Mouse (Mus musculus): ENCODE measurements around the gene Gm3371. TPM values are rescaled to one million over a fixed set of nuclear protein-coding genes. Genes with fewer than 3 reads are reported as not detected.
"Not testable (repeated sequence)": the region's sequence is repeated elsewhere in the genome, so short reads cannot be mapped to it uniquely, and the experiment has no call there.

Gene Gm3371
- polyA plus RNA-seq (2014; fragmentation: Nextera tagmentation; extraction: Ambion mirVana) = not detected in 2 replicates

DNA sequence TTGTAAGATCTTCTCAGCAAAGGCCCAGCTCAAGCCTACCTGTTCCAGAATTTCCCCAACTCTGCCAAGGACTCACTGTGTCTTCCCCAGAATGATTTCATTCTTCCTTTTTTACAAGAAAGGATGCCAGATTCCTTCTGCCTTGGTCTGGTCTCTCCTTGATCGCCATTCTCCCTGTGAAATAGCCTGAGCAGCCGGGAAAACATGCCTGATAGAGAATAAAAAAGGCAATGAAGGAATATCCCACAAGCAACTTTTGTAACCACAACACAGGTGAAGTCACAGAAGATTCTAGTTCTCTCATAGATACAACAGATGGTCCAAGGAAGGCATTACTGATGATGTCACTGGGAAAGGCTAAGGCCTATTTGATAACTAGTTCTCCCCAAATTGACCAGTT, at the start of gene Gm3371:
Gene Gm3371, minus strand, starts transcription at position 101 of the 400 bp plus-strand sequence.
- H3K4me2 ChIP-seq (ENCODE audit: low read length); ATAC-seq (replicated peaks; ENCODE audit: low FRiP score, low TSS enrichment, low read depth); H3K9me3 ChIP-seq (ENCODE audit: control insufficient read depth, low read length); H3K4me1 ChIP-seq (replicated peaks; ENCODE audit: control insufficient read depth, insufficient read depth, low read length); H3K36me3 ChIP-seq (ENCODE audit: control insufficient read depth, insufficient read depth, low read length); H3K9ac ChIP-seq (ENCODE audit: low read length); H3K4me3 ChIP-seq (ENCODE audit: low read depth, low read length); H3K27ac ChIP-seq (ENCODE audit: low read depth); H3K27me3 ChIP-seq (replicated peaks; ENCODE audit: control insufficient read depth, insufficient read depth, low read length); DNase-seq (ENCODE audit: low spot score): not testable (repeated sequence)
- no CpG with 5 or more reads among the region's 2 CpGs for WGBS

DNA sequence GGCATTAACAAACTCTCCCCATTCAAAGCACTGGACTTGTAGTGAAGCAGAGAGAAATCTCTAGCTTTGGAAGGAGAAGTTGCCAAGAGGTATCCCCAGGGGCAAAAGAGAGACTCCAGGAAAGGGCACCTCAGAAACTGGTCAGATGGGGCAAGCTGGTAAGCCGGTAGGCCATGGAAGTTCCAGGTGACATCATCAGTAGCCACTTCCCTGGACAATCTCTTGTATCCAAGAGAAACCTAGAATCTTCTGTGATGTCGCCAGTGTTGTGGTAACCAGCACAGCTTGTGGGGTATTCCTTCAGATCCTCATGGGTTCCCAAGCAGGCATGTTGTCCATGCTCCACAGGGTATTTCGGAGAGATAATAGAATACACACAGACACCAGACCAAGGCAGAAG, 22.8 kb upstream of the Gm3371 start, which contains the start of gene Gm8232:
Gene Gm8232, plus strand, starts transcription at position 301 of the 400 bp plus-strand sequence.
- not testable (repeated sequence) for H3K4me1 ChIP-seq (replicated peaks; ENCODE audit: control insufficient read depth, insufficient read depth, low read length); ATAC-seq (replicated peaks; ENCODE audit: low FRiP score, low TSS enrichment, low read depth); H3K4me3 ChIP-seq (ENCODE audit: low read depth, low read length); H3K4me2 ChIP-seq (ENCODE audit: low read length); H3K36me3 ChIP-seq (ENCODE audit: control insufficient read depth, insufficient read depth, low read length); H3K27ac ChIP-seq (ENCODE audit: low read depth); H3K9ac ChIP-seq (ENCODE audit: low read length); H3K9me3 ChIP-seq (ENCODE audit: control insufficient read depth, low read length); H3K27me3 ChIP-seq (replicated peaks; ENCODE audit: control insufficient read depth, insufficient read depth, low read length); DNase-seq (ENCODE audit: low spot score)
- WGBS = 90% methylated on average over 3 of the region's 3 CpGs

DNA sequence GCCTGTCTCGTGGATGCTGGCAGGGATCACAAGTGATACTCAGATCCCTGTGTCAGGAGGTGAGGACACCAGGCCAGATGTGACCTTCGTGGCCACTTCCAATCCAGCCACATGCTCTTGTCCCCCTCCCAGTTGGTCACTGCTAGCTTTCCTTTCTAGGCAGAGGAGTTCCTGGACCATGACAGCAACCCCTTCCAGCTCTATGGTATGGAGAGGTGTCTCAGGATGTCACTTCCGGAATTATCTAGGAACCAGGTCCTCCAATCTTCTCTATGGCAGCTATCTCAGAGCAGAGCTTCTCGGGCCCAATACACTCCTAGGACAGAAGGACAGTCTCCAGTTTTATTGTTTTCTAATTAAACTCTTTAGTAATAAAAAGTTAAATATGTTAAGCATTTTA, 26.3 kb downstream of the Gm3371 start:
- H3K9ac ChIP-seq (ENCODE audit: low read length); H3K4me3 ChIP-seq (ENCODE audit: low read depth, low read length); H3K4me1 ChIP-seq (replicated peaks; ENCODE audit: control insufficient read depth, insufficient read depth, low read length); ATAC-seq (replicated peaks; ENCODE audit: low FRiP score, low TSS enrichment, low read depth); DNase-seq (ENCODE audit: low spot score); H3K36me3 ChIP-seq (ENCODE audit: control insufficient read depth, insufficient read depth, low read length); H3K9me3 ChIP-seq (ENCODE audit: control insufficient read depth, low read length); H3K27me3 ChIP-seq (replicated peaks; ENCODE audit: control insufficient read depth, insufficient read depth, low read length); H3K27ac ChIP-seq (ENCODE audit: low read depth); H3K4me2 ChIP-seq (ENCODE audit: low read length): not testable (repeated sequence)
- WGBS = 77% methylated on average over 4 of the region's 4 CpGs

DNA sequence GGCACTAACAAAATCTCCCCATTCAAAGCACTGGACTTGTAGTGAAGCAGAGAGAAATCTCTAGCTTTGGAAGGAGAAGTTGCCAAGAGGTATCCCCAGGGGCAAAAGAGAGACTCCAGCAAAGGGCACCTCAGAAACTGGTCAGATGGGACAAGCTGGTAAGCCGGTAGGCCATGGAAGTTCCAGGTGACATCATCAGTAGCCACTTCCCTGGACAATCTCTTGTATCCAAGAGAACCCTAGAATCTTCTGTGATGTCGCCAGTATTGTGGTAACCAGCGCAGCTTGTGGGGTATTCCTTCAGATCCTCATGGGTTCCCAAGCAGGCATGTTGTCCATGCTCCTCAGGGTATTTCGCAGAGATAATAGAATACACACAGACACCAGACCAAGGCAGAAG, 45.4 kb downstream of the Gm3371 start, which contains the start of gene Gm8229:
Gene Gm8229, plus strand, starts transcription at position 301 of the 400 bp plus-strand sequence.
- H3K9ac ChIP-seq (ENCODE audit: low read length); H3K27me3 ChIP-seq (replicated peaks; ENCODE audit: control insufficient read depth, insufficient read depth, low read length); DNase-seq (ENCODE audit: low spot score); ATAC-seq (replicated peaks; ENCODE audit: low FRiP score, low TSS enrichment, low read depth); H3K36me3 ChIP-seq (ENCODE audit: control insufficient read depth, insufficient read depth, low read length); H3K27ac ChIP-seq (ENCODE audit: low read depth); H3K4me1 ChIP-seq (replicated peaks; ENCODE audit: control insufficient read depth, insufficient read depth, low read length); H3K4me3 ChIP-seq (ENCODE audit: low read depth, low read length); H3K4me2 ChIP-seq (ENCODE audit: low read length); H3K9me3 ChIP-seq (ENCODE audit: control insufficient read depth, low read length): not testable (repeated sequence)
- 79% methylated on average over 4 of the region's 4 CpGs for WGBS

DNA sequence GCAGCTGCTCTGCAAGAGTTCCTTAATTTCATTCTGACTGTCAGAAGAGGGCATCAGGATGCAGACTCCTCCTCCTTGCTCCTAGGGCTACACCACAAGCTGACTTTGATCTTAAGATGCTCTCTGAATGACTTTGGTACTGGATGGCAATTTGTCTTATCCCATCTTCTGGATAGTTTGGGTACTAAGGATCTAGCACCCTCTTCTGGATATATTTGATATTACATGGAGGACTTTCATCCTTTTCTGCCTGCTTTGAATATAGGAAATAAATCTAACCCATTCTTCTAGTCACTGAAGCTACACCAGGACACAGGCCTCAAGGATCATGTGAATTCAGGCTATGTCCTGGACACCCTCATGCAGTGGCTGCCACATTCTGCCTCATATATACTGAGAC, 48.2 kb downstream of the Gm3371 start:
- not testable (repeated sequence) for H3K4me1 ChIP-seq (replicated peaks; ENCODE audit: control insufficient read depth, insufficient read depth, low read length); DNase-seq (ENCODE audit: low spot score); H3K9ac ChIP-seq (ENCODE audit: low read length); H3K4me2 ChIP-seq (ENCODE audit: low read length); H3K4me3 ChIP-seq (ENCODE audit: low read depth, low read length); H3K27ac ChIP-seq (ENCODE audit: low read depth); H3K36me3 ChIP-seq (ENCODE audit: control insufficient read depth, insufficient read depth, low read length); ATAC-seq (replicated peaks; ENCODE audit: low FRiP score, low TSS enrichment, low read depth); H3K9me3 ChIP-seq (ENCODE audit: control insufficient read depth, low read length); H3K27me3 ChIP-seq (replicated peaks; ENCODE audit: control insufficient read depth, insufficient read depth, low read length)

DNA sequence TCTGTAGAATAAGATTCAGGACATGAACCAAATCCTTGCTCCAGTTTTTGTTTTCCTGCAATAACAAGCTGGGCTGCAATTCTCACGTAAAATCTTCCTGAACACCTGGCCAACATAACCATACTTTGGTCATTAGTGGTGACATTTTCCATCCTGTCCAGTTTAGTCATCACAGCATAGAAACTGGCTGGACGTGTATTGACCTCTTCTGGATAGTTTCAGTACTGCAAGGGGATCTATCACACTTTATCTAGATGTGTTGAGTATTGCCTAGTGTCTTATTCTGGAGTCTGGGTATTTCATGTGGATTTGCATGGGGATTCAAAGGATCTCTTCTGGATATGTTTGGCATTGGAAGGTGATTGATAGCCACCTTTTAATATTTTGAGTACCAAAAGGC, 49.1 kb downstream of the Gm3371 start:
- not testable (repeated sequence) for H3K27ac ChIP-seq (ENCODE audit: low read depth); H3K36me3 ChIP-seq (ENCODE audit: control insufficient read depth, insufficient read depth, low read length); H3K9ac ChIP-seq (ENCODE audit: low read length); DNase-seq (ENCODE audit: low spot score); H3K4me3 ChIP-seq (ENCODE audit: low read depth, low read length); ATAC-seq (replicated peaks; ENCODE audit: low FRiP score, low TSS enrichment, low read depth); H3K9me3 ChIP-seq (ENCODE audit: control insufficient read depth, low read length); H3K27me3 ChIP-seq (replicated peaks; ENCODE audit: control insufficient read depth, insufficient read depth, low read length); H3K4me2 ChIP-seq (ENCODE audit: low read length); H3K4me1 ChIP-seq (replicated peaks; ENCODE audit: control insufficient read depth, insufficient read depth, low read length)
- WGBS = 7% methylated on average over 1 of the region's 2 CpGs

Other genes starting within 250 kb of the Gm3371 start
- gene Gm8212, start 213.0 kb downstream of the Gm3371 start, polyA plus RNA-seq (2014; fragmentation: Nextera tagmentation; extraction: Ambion mirVana) = not detected in 2 replicates
- not detected in 2 replicates for gene 4930503E14Rik, start 197.4 kb downstream of the Gm3371 start, polyA plus RNA-seq (2014; fragmentation: Nextera tagmentation; extraction: Ambion mirVana)
- not detected in 2 replicates for gene Gm8220, start 125.1 kb downstream of the Gm3371 start, polyA plus RNA-seq (2014; fragmentation: Nextera tagmentation; extraction: Ambion mirVana)
- gene Gm5930, start 72.1 kb downstream of the Gm3371 start, polyA plus RNA-seq (2014; fragmentation: Nextera tagmentation; extraction: Ambion mirVana) = not detected in 2 replicates
- not detected in 2 replicates for gene Gm8229, start 45.3 kb downstream of the Gm3371 start, polyA plus RNA-seq (2014; fragmentation: Nextera tagmentation; extraction: Ambion mirVana)
- gene Gm8232, start 22.9 kb upstream of the Gm3371 start, polyA plus RNA-seq (2014; fragmentation: Nextera tagmentation; extraction: Ambion mirVana) = not detected in 2 replicates
- gene BC061237, start 81.8 kb upstream of the Gm3371 start, polyA plus RNA-seq (2014; fragmentation: Nextera tagmentation; extraction: Ambion mirVana) = not detected in 2 replicates
- not detected in 2 replicates for gene Gm17093, start 107.6 kb upstream of the Gm3371 start, polyA plus RNA-seq (2014; fragmentation: Nextera tagmentation; extraction: Ambion mirVana)
- gene Gm8247, start 172.5 kb upstream of the Gm3371 start, polyA plus RNA-seq (2014; fragmentation: Nextera tagmentation; extraction: Ambion mirVana) = not detected in 2 replicates
- not detected in 2 replicates for gene Gm5624, start 217.2 kb upstream of the Gm3371 start, polyA plus RNA-seq (2014; fragmentation: Nextera tagmentation; extraction: Ambion mirVana)